Mouse (Mus musculus) cerebellum, adult 8-10 months (tissue): Measurements from ENCODE around the gene Inpp5e.

Experiments
- DNase-seq: peaks from one replicate; pipeline ENCODE4 v3.0.0; 2022

The Inpp5e gene

GRCm38 (mm10) chr2:26359983-26360382 lies 49.0 kb downstream of the Inpp5e start:
- no peak for DNase-seq

GRCm38 (mm10) chr2:26358667-26359320 lies 50.2 kb downstream of the Inpp5e start:
- DNase-seq: no peak

GRCm38 (mm10) chr2:26357484-26357883 lies 51.5 kb downstream of the Inpp5e start:
- peak; percentile 29 for DNase-seq

GRCm38 (mm10) chr2:26356678-26357077 lies 52.3 kb downstream of the Inpp5e start:
- DNase-seq: no peak

- no peak for DNase-seq
Observed at GRCm38 (mm10) chr2:26356231-26356630, 52.8 kb downstream of the Inpp5e start.

- no peak for DNase-seq
Observed at GRCm38 (mm10) chr2:26354401-26354800, 54.6 kb downstream of the Inpp5e start.

GRCm38 (mm10) chr2:26353066-26353980 lies 55.7 kb downstream of the Inpp5e start:
- DNase-seq: peak; percentile 53

GRCm38 (mm10) chr2:26352291-26352910 lies 56.6 kb downstream of the Inpp5e start:
- DNase-seq: peak; percentile 60

GRCm38 (mm10) chr2:26351358-26352290 lies 57.4 kb downstream of the Inpp5e start, which contains the start of gene Dnlz:
TSS of gene Dnlz (minus strand) at chr2:26352110.
- DNase-seq: peak; percentile 94

GRCm38 (mm10) chr2:26348241-26348640 lies 60.8 kb downstream of the Inpp5e start:
- DNase-seq: no peak
